Comparison of ENCODE assay signal across 10 mouse cellular contexts in the genomic region with DNA sequence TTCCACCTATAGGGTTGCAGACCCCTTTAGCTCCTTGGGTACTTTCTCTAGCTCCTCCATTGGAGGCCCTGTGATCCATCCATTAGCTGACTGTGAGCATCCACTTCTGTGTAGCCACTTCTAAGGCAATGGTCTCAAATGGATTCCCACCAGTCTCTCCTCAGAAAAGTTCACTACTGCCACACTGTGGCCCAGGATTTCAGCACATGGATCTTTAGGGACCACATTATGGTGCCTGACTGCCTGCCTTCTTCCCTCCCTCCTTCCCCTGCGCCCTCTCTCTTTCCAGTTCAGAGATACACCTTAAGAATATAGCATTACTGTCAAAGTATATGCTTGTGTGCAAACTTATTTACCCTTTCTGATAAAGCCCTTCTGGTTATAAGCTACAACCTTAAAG.
DNase-seq lines count a peak whose midpoint lies in the region; ATAC-seq and TF ChIP-seq lines count a peak whose summit lies in the region.
"Had no signal": no experiment of that assay in that cellular context is flagged by ENCODE, and none has a peak within 500 bp of the region (broad histone marks: within the 10 kb centered on the region; RNA-seq: fewer than 3 reads in every experiment).

No protein-coding gene starts in this region.

- WGBS in liver, postnatal 0 days (ENCODE audit: insufficient replicate concordance), result 50% methylated on average over 1 of the region's 1 CpGs
- 81% methylated on average over 1 of the region's 1 CpGs for WGBS in forebrain, embryonic 16.5 days
- 58% methylated on average over 1 of the region's 1 CpGs for WGBS in midbrain, embryonic 11.5 days

- no peaks in the 10 kb centered on the region for H3K9me3 ChIP-seq in liver, postnatal 0 days (ENCODE audit: low read length)
- H3K9me3 ChIP-seq in forebrain, embryonic 16.5 days (ENCODE audit: control insufficient read depth, low read length), result no peaks in the 10 kb centered on the region
- no peaks in the 10 kb centered on the region for H3K9me3 ChIP-seq in midbrain, embryonic 11.5 days (ENCODE audit: control insufficient read depth, low read length)
- H3K9me3 ChIP-seq: limb, embryonic 12.5 days; stomach, embryonic 15.5 days had no signal

- H3K4me1 ChIP-seq in liver, postnatal 0 days (ENCODE audit: insufficient read depth), result no peaks in the 10 kb centered on the region
- H3K4me1 ChIP-seq in forebrain, embryonic 16.5 days (replicated peaks; ENCODE audit: control insufficient read depth, insufficient read depth, low read length), result 0 out of 2 replicates have a peak, but pooled peaks cover 2% of the 10 kb centered on the region
- H3K4me1 ChIP-seq in midbrain, embryonic 11.5 days (ENCODE audit: control insufficient read depth, insufficient read depth, low read length), result no peaks in the 10 kb centered on the region
- H3K4me1 ChIP-seq: limb, embryonic 12.5 days; stomach, embryonic 15.5 days had no signal

- H3K36me3 ChIP-seq in liver, postnatal 0 days (replicated peaks; ENCODE audit: insufficient read depth, low read length), result no peaks in the 10 kb centered on the region
- H3K36me3 ChIP-seq in forebrain, embryonic 16.5 days (ENCODE audit: control insufficient read depth, insufficient read depth), result no peaks in the 10 kb centered on the region
- H3K36me3 ChIP-seq in midbrain, embryonic 11.5 days (ENCODE audit: control insufficient read depth, insufficient read depth, low read length), result no peaks in the 10 kb centered on the region
- H3K36me3 ChIP-seq: limb, embryonic 12.5 days; stomach, embryonic 15.5 days had no signal

- H3K27ac ChIP-seq in liver, postnatal 0 days (ENCODE audit: low read depth), result no peak overlapping the region
- no peak overlapping the region for H3K27ac ChIP-seq in forebrain, embryonic 16.5 days (ENCODE audit: low read length)
- H3K27ac ChIP-seq in midbrain, embryonic 11.5 days (ENCODE audit: low read depth, low read length), result no peak overlapping the region
- H3K27ac ChIP-seq: limb, embryonic 12.5 days; stomach, embryonic 15.5 days had no signal

- no peak overlapping the region for H3K4me2 ChIP-seq in liver, postnatal 0 days (ENCODE audit: low read depth, low read length)
- no peak overlapping the region for H3K4me2 ChIP-seq in forebrain, embryonic 16.5 days (ENCODE audit: low read length)
- H3K4me2 ChIP-seq in midbrain, embryonic 11.5 days, result no peak overlapping the region
- H3K4me2 ChIP-seq: limb, embryonic 12.5 days; stomach, embryonic 15.5 days had no signal

- no peak for TF ChIP-seq EP300 in liver, postnatal 0 days (IDR thresholded peaks at IDR 0.05; ENCODE audit: low read depth)

- no peak overlapping the region for H3K4me3 ChIP-seq in liver, postnatal 0 days (ENCODE audit: low read depth, low read length)
- H3K4me3 ChIP-seq in forebrain, embryonic 16.5 days (replicated peaks; ENCODE audit: low read length), result no peak overlapping the region
- no peak overlapping the region for H3K4me3 ChIP-seq in midbrain, embryonic 11.5 days (ENCODE audit: low read depth, low read length)
- H3K4me3 ChIP-seq: limb, embryonic 12.5 days; stomach, embryonic 15.5 days had no signal

- ATAC-seq in liver, postnatal 0 days, result no peak
- ATAC-seq in forebrain, embryonic 16.5 days, result peak; percentile 56
- ATAC-seq in midbrain, embryonic 11.5 days (ENCODE audit: low FRiP score), result peak; percentile 66; the same call in 1 of the 2 replicates

- DNase-seq in adrenal gland, adult 2 months, result peak; percentile 14
- no peak for DNase-seq in adrenal gland, postnatal 4 days (ENCODE audit: low spot score in 2 of 2)
- no peak for DNase-seq in liver, postnatal 0 days
- DNase-seq in liver, result no peak
- no peak for DNase-seq in midbrain, embryonic 11.5 days (ENCODE audit: low spot score, missing footprints)
- DNase-seq in gastrocnemius, adult 8-10 months (ENCODE audit: low spot score in 2 of 2), result no peak
- no peak for DNase-seq in thymus, postnatal 10 days (ENCODE audit: low spot score in 2 of 2)

- no peak overlapping the region for H3K9ac ChIP-seq in liver, postnatal 0 days (replicated peaks)
- H3K9ac ChIP-seq in forebrain, embryonic 16.5 days (replicated peaks; ENCODE audit: low read depth, low read length), result no peak overlapping the region
- no peak overlapping the region for H3K9ac ChIP-seq in midbrain, embryonic 11.5 days (ENCODE audit: low read length)
- H3K9ac ChIP-seq: limb, embryonic 12.5 days; stomach, embryonic 15.5 days had no signal

- TF ChIP-seq CTCF in liver, postnatal 0 days (IDR thresholded peaks at IDR 0.05; ENCODE audit: low read depth), result peak; percentile 49

- H3K27me3 ChIP-seq in liver, postnatal 0 days (ENCODE audit: insufficient read depth, low read length), result no peaks in the 10 kb centered on the region
- no peaks in the 10 kb centered on the region; the same call in 1 of the 2 replicates for H3K27me3 ChIP-seq in forebrain, embryonic 16.5 days (replicated peaks; ENCODE audit: control insufficient read depth, insufficient read depth, low read length)
- H3K27me3 ChIP-seq in midbrain, embryonic 11.5 days (ENCODE audit: control insufficient read depth, insufficient read depth, low read length), result no peaks in the 10 kb centered on the region
- H3K27me3 ChIP-seq: limb, embryonic 12.5 days; stomach, embryonic 15.5 days had no signal
